Mouse (Mus musculus) forebrain, embryonic 11.5 days (tissue): ENCODE measurements around the gene Per3. TPM values are rescaled to one million over a fixed set of nuclear protein-coding genes. Genes with fewer than 3 reads are reported as not detected.

ENCODE experiments used
- ATAC-seq: fragments of 200-750 bp; cut with Nextera tagmentation; replicated peaks from 2 replicates; pipeline ENCODE4 v1.8.0; 2017; ENCODE audit warnings: moderate TSS enrichment; ENCODE audit not compliant: low FRiP score
- DNase-seq: peaks from one replicate; pipeline ENCODE4 v3.0.0-alpha.2; 2017; ENCODE audit warnings: low spot score
- H3K27ac ChIP-seq: fragments of 300-500 bp; sonication (generic); 2 replicates; pipeline ENCODE4 v1.5.1; 2014; ENCODE audit warnings: low read depth, low read length
- H3K27me3 ChIP-seq: fragments of 300-500 bp; sonication (generic); 2 replicates; pipeline ENCODE4 v1.6.1; 2014; ENCODE audit warnings: mild to moderate bottlenecking, low read length, mixed read lengths; ENCODE audit not compliant: control insufficient read depth, insufficient read depth
- H3K36me3 ChIP-seq: fragments of 300-500 bp; sonication (generic); 2 replicates; pipeline ENCODE4 v1.6.1; 2014; ENCODE audit warnings: mild to moderate bottlenecking, low read length, moderate library complexity, mixed read lengths; ENCODE audit not compliant: control insufficient read depth, insufficient read depth
- H3K4me1 ChIP-seq: fragments of 300-500 bp; sonication (generic); replicated peaks from 2 replicates; pipeline ENCODE4 v1.6.1; 2014; ENCODE audit warnings: low read length, mixed read lengths; ENCODE audit not compliant: control insufficient read depth, insufficient read depth
- H3K4me2 ChIP-seq: fragments of 300-500 bp; sonication (generic); 2 replicates; pipeline ENCODE4 v1.6.1; 2014; ENCODE audit warnings: low read depth, mild to moderate bottlenecking, low read length, moderate library complexity, mixed read lengths; ENCODE audit not compliant: severe bottlenecking
- H3K4me3 ChIP-seq: fragments of 300-500 bp; sonication (generic); 2 replicates; pipeline ENCODE4 v1.5.1; 2014; ENCODE audit warnings: low read depth, low read length
- H3K9ac ChIP-seq: fragments of 300-500 bp; sonication (generic); 2 replicates; pipeline ENCODE4 v1.6.1; 2014; ENCODE audit warnings: low read length
- H3K9me3 ChIP-seq: fragments of 300-500 bp; sonication (generic); 2 replicates; pipeline ENCODE4 v1.6.1; 2016; ENCODE audit warnings: low read length, mixed read lengths; ENCODE audit not compliant: control insufficient read depth
- WGBS: fragments of 180-500 bp; shearing (Covaris S2); extraction: QIAGEN DNeasy Blood & Tissue Kit; methylation state at CpG from one replicate; pipeline ENCODE4 v1.1.7; 2014; 5-methylcytosine and 5-hydroxymethylcytosine counted together
- polyA plus RNA-seq: library from polyadenylated mRNA; unstranded; fragments of >200 nt; fragmentation: Nextera tagmentation; extraction: Ambion mirVana; gene quantifications from 2 replicates; pipeline ENCODE4 v1.2.1, GENCODE M21; 2014

Per3 gene
- polyA plus RNA-seq, 1 experiment from 2014 or later = 6.7 TPM

GRCm38 (mm10) chr4:150978156-150978910 is 66.1 kb downstream of the Per3 start:
- Histone ChIP-seq H3K27me3 (no peaks in the 10 kb centered on the region), H3K4me1 (no peaks in the 10 kb centered on the region), H3K4me2 (no peak overlapping the region), H3K9me3 (no peaks in the 10 kb centered on the region), H3K27ac (no peak overlapping the region), H3K4me3 (no peak overlapping the region), H3K36me3 (no peaks in the 10 kb centered on the region), H3K9ac (no peak overlapping the region)
- WGBS = 90% methylated on average over 21 of the region's 21 CpGs
- no peak for DNase-seq
- no peak for ATAC-seq

GRCm38 (mm10) chr4:150975145-150975544 is 69.3 kb downstream of the Per3 start:
- Histone ChIP-seq H3K27ac (no peak overlapping the region), H3K4me3 (no peak overlapping the region), H3K36me3 (no peaks in the 10 kb centered on the region), H3K4me1 (no peaks in the 10 kb centered on the region), H3K27me3 (no peaks in the 10 kb centered on the region), H3K9ac (no peak overlapping the region), H3K4me2 (no peak overlapping the region), H3K9me3 (no peaks in the 10 kb centered on the region)
- no peak for DNase-seq
- 52% methylated on average over 1 of the region's 1 CpGs for WGBS
- no peak for ATAC-seq

GRCm38 (mm10) chr4:150973264-150973663 is 71.2 kb downstream of the Per3 start:
- 84% methylated on average over 8 of the region's 8 CpGs for WGBS
- H3K27me3 ChIP-seq = no peaks in the 10 kb centered on the region

DNA sequence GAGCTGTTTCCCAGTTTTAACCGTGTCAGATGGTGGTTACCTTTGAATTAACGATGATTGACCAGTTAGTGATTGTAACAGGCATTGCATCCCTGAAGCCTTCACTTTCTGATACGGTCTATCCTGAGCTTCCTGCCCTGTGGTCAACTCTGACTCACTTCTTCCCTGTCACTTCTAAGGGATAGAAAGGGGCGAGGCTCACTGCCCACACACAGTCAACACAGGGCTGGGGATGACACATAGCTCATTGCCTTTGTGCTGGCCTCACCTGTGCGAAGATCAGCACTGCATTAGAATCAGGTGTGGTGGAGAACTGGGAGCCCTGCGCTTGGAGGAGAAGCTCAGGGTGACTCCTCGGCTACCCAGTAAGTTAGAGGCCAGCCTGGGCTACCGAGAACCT is 75.5 kb downstream of the Per3 start:
- DNase-seq (no peak), ATAC-seq (no peak)

More at GRCm38 (mm10) chr4:150973264-150973663, 71.2 kb downstream of the Per3 start:
- Histone ChIP-seq H3K36me3 (no peaks in the 10 kb centered on the region), H3K4me3 (no peak overlapping the region), H3K4me2 (no peak overlapping the region), H3K4me1 (no peaks in the 10 kb centered on the region), H3K9ac (no peak overlapping the region), H3K27ac (no peak overlapping the region), H3K9me3 (no peaks in the 10 kb centered on the region)
- DNase-seq (no peak), ATAC-seq (no peak)

DNA sequence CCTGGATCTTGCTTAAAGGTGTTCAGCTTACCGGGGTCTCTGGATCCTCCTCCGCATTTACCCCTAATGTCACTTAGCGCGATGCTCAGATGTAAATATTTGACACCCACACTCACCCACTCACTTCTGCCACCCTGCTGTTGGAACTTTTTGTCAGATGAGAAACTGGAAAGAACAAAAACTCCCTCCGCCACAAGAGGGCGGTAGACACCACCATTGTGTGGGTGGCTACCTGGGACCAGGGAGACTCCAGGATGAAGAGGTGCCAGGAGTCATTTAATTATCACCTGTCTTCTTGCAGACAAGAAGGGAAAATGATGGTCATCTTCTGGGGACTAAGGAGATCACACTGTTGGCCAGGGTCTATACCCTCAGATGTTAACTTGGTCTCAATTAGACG is 77.9 kb downstream of the Per3 start:
- 24% methylated on average over 7 of the region's 7 CpGs for WGBS
- Histone ChIP-seq H3K9ac (no peak overlapping the region), H3K4me1 (no peaks in the 10 kb centered on the region), H3K9me3 (no peaks in the 10 kb centered on the region), H3K4me2 (no peak overlapping the region), H3K27me3 (no peaks in the 10 kb centered on the region), H3K36me3 (no peaks in the 10 kb centered on the region), H3K4me3 (no peak overlapping the region), H3K27ac (no peak overlapping the region)
- DNase-seq (peak; percentile 72), ATAC-seq (no peak)

More for the DNA sequence above, 75.5 kb downstream of the Per3 start:
- no peaks in the 10 kb centered on the region for H3K4me1 ChIP-seq
- no peak overlapping the region for H3K27ac ChIP-seq
- H3K9ac ChIP-seq = no peak overlapping the region
- no peak overlapping the region for H3K4me3 ChIP-seq
- no peaks in the 10 kb centered on the region for H3K9me3 ChIP-seq
- no peak overlapping the region for H3K4me2 ChIP-seq
- H3K36me3 ChIP-seq = no peaks in the 10 kb centered on the region
- WGBS = 88% methylated on average over 8 of the region's 8 CpGs
- H3K27me3 ChIP-seq = no peaks in the 10 kb centered on the region

GRCm38 (mm10) chr4:150965555-150965951 is 78.9 kb downstream of the Per3 start:
- no peak overlapping the region for H3K9ac ChIP-seq
- no peaks in the 10 kb centered on the region for H3K9me3 ChIP-seq
- WGBS = 71% methylated on average over 11 of the region's 11 CpGs
- no peak overlapping the region for H3K4me3 ChIP-seq
- ATAC-seq (no peak), DNase-seq (no peak)
- H3K27ac ChIP-seq = no peak overlapping the region
- H3K4me1 ChIP-seq = no peaks in the 10 kb centered on the region
- H3K27me3 ChIP-seq = no peaks in the 10 kb centered on the region
- no peaks in the 10 kb centered on the region for H3K36me3 ChIP-seq
- H3K4me2 ChIP-seq = no peak overlapping the region

DNA sequence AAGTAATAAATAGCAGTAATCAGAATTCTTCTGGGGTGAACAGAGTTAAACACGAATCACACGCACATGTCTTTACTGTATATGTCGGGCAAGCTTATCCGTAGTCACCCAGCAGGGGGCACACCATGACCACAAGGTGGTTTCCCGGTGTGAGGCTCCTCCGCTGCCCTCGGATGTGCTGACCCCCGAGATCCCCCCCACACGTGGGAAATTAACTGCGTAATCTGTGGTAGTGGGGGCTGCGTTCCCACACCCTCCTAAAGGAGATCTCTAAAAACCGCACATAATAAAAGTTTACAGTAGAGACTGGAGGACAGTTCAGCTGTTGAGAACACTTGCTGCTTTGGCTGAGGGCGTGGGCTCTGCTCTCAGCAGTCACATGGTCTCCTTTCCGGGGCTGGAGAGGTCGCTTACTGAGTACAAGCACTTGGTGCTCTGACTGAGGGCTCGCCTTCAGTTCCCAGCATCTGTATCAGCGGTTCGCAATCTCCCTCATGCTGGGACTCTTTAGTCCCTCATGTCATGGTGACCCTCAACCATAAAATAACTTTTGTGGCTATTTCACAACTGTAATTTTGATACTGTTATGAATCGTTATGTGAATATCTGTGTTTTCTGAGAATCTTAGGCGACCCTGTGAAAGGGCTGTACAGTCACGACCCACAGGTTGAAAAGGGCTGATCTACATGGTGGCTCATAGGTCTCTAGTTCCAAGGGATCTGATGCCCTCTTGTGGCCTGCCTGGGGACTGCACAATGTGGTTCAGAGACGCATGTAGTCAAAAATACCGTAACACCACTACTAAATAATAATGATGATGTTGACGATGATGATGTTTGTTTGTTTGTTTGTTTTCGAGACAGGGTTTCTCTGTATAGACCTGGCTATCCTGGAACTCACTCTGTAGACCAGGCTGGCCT is 79.6 kb downstream of the Per3 start:
- H3K27ac ChIP-seq = no peak overlapping the region
- H3K36me3 ChIP-seq = no peaks in the 10 kb centered on the region
- no peaks in the 10 kb centered on the region for H3K27me3 ChIP-seq
- ATAC-seq = no peak; the same call in 1 of the 2 replicates
- H3K4me1 ChIP-seq = no peaks in the 10 kb centered on the region
- peak overlapping the region; percentile 32; the same call in 1 of the 2 replicates for H3K4me2 ChIP-seq
- WGBS = 16% methylated on average over 25 of the region's 25 CpGs
- peak; percentile 89 for DNase-seq
- H3K9me3 ChIP-seq = no peaks in the 10 kb centered on the region
- no peak overlapping the region for H3K9ac ChIP-seq
- peak overlapping the region; percentile 1; the same call in 1 of the 2 replicates for H3K4me3 ChIP-seq

DNA sequence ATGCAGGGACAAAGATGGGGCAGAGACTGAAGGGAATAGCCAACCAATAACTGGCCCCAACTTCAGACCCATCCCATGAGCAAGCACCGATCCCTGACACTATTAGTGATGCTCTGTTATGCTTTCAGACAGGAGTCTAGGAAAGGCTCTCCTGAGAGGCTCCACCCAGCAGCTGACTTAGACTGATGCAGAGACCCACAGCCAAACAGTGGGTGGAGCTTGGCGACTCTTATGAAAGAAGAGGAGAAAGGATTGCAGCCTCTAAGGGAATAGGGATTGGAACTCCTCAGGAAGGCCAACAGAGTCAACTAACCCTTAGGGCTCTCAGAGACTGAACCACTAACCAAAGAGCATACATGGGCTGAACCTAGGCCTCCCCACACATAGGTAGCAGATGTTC is 80.8 kb downstream of the Per3 start:
- ATAC-seq = no peak
- Histone ChIP-seq H3K27ac (no peak overlapping the region), H3K27me3 (no peaks in the 10 kb centered on the region), H3K9me3 (no peaks in the 10 kb centered on the region), H3K9ac (no peak overlapping the region), H3K36me3 (no peaks in the 10 kb centered on the region), H3K4me1 (no peaks in the 10 kb centered on the region), H3K4me2 (no peak overlapping the region), H3K4me3 (no peak overlapping the region)
- WGBS = 74% methylated on average over 2 of the region's 2 CpGs
- DNase-seq = no peak
